Mouse (Mus musculus) spleen, adult 2 months (tissue): Measurements from ENCODE around the gene Shoc2.

Source experiments
- CTCF ChIP-seq: fragments of 200-500 bp; IDR thresholded peaks from 2 replicates; pipeline ENCODE4 v1.5.1; 2011; ENCODE audit warnings: mild to moderate bottlenecking, inconsistent platforms; ENCODE audit not compliant: insufficient read depth, insufficient read length, insufficient replicate concordance; ENCODE audit errors: extremely low read depth
- POLR2A ChIP-seq: fragments of 200-500 bp; IDR thresholded peaks from 2 replicates; pipeline ENCODE4 v1.6.1; 2011; ENCODE audit warnings: low read depth, low read length, inconsistent platforms

- TF ChIP-seq POLR2A, result no peak
- no peak for TF ChIP-seq CTCF
Observed at GRCm38 (mm10) chr19:54040356-54041028, 96.4 kb downstream of the Shoc2 start.
